Mouse (Mus musculus) thymus, adult 2 months (tissue): Measurements from ENCODE around the gene Gna11.

Experiments used
- CTCF ChIP-seq: fragments of 200-500 bp; IDR thresholded peaks from 2 replicates; pipeline ENCODE4 v1.5.1; 2012; ENCODE audit warnings: mild to moderate bottlenecking, control low read depth, low read length, moderate library complexity, borderline replicate concordance; ENCODE audit not compliant: control insufficient read depth, poor library complexity, insufficient read depth; ENCODE audit errors: extremely low read depth
- POLR2A ChIP-seq: fragments of 200-500 bp; IDR thresholded peaks from 2 replicates; pipeline ENCODE4 v1.6.1; 2012; ENCODE audit warnings: mild to moderate bottlenecking, low read length, control low read depth, moderate library complexity; ENCODE audit not compliant: control insufficient read depth, poor library complexity, insufficient read depth; ENCODE audit errors: extremely low read depth

DNA sequence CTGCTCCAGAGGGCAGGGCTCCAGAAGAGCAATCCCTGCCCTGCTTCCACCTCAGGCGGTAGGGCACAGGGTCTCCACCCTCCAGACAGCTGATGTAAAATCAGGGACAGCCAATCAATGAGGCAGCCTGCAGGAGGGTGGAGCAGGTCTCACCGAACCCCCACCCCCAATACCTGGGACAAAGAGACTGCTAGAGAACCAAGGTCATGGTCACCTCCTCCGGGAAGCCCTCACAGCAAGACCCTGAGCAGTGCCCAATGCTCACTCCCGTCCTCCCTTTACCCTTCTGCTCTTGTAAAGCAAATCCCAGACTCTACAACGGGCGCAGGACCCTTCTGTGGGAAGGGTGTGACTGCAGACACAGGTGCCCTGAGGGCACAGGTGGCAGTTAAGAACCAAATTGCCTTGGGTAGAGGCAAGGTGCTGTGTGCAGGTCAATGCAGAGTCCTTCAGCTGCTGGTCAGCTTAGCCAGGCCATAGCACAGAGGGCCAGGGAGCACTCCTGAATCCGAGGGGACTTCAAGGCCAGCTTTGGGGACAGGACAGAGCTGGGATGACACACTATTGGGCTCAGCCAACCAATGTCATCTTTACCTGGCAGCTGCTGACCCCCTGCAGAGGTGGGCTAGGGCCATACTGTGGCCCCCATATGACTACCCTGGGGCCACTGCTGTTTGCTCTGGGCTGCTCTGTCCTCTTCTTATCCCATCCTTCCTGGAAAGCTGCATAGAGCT, 2.1 kb downstream of the Gna11 start:
- no peak for TF ChIP-seq CTCF
- TF ChIP-seq POLR2A = no peak
